Mouse (Mus musculus) thymus, adult 2 months (tissue): ENCODE measurements at regions not wholly inside any gene's neighbourhood (a gene's known extent, or its start where the extent isn't known, plus 50 kb on each side); places are given as distances from the start of the nearest gene placed in this dataset.

Experiments used
- DNase-seq: peaks from one replicate; pipeline ENCODE4 v3.0.0; 2021
- H3K27ac ChIP-seq: fragments of 200-500 bp; 2 replicates; pipeline ENCODE4 v1.5.1; 2012; ENCODE audit warnings: low read length, control low read depth; ENCODE audit not compliant: control insufficient read depth, insufficient read depth
- H3K27me3 ChIP-seq: fragments of 200-500 bp; 2 replicates; pipeline ENCODE4 v1.6.1; 2012; ENCODE audit warnings: mild to moderate bottlenecking, low read length, moderate library complexity, mixed read lengths; ENCODE audit not compliant: control insufficient read depth, insufficient read depth
- H3K36me3 ChIP-seq: fragments of 200-500 bp; 2 replicates; pipeline ENCODE4 v1.6.1; 2012; ENCODE audit warnings: mild to moderate bottlenecking, low read length, moderate library complexity; ENCODE audit not compliant: control insufficient read depth, insufficient read depth
- H3K4me1 ChIP-seq: fragments of 200-500 bp; replicated peaks from 2 replicates; pipeline ENCODE4 v1.6.1; 2012; ENCODE audit warnings: low read length; ENCODE audit not compliant: control insufficient read depth, insufficient read depth
- H3K4me3 ChIP-seq: fragments of 200-500 bp; 2 replicates; pipeline ENCODE4 v1.5.1; 2012; ENCODE audit warnings: mild to moderate bottlenecking, low read length, control low read depth, moderate library complexity; ENCODE audit not compliant: control insufficient read depth, insufficient read depth
- CTCF ChIP-seq: fragments of 200-500 bp; IDR thresholded peaks from 2 replicates; pipeline ENCODE4 v1.5.1; 2012; ENCODE audit warnings: mild to moderate bottlenecking, control low read depth, low read length, moderate library complexity, borderline replicate concordance; ENCODE audit not compliant: control insufficient read depth, poor library complexity, insufficient read depth; ENCODE audit errors: extremely low read depth
- POLR2A ChIP-seq: fragments of 200-500 bp; IDR thresholded peaks from 2 replicates; pipeline ENCODE4 v1.6.1; 2012; ENCODE audit warnings: mild to moderate bottlenecking, low read length, control low read depth, moderate library complexity; ENCODE audit not compliant: control insufficient read depth, poor library complexity, insufficient read depth; ENCODE audit errors: extremely low read depth
- WGBS: fragments of 180-500 bp; shearing (Covaris S2); methylation state at CpG from one replicate; pipeline ENCODE4 v1.1.7; 2018; 5-methylcytosine and 5-hydroxymethylcytosine counted together

DNA sequence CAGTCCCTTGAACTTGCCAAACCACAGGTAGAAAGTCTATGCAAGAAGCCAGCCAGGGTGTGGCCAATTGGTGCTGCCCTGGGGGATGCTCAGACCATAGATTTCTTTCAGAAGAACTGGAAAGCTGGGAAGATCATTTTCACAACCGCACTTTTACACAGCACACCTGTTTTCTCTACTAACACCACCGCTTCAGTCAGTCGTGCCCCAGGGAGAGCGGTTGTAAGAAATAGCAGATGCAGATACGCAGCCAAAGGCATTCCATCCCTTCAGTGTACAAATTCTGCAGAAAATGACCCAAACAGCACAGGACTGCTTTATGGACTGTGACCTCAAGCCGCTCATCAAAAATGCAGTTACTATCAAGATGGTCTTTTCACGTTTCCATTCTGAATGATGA, 134.6 kb upstream of the Cdkn3 start:
- Histone ChIP-seq H3K27ac (no peak overlapping the region), H3K4me3 (no peak overlapping the region), H3K4me1 (no peaks in the 10 kb centered on the region), H3K27me3 (no peaks in the 10 kb centered on the region), H3K36me3 (no peaks in the 10 kb centered on the region)
- no peak for TF ChIP-seq CTCF
- no peak for TF ChIP-seq POLR2A
- 96% methylated on average over 7 of the region's 7 CpGs for WGBS
- DNase-seq: no peak

- DNase-seq: no peak
- no peaks in the 10 kb centered on the region for H3K27me3 ChIP-seq
- H3K4me1 ChIP-seq: no peaks in the 10 kb centered on the region
- no peaks in the 10 kb centered on the region for H3K36me3 ChIP-seq
- TF ChIP-seq POLR2A: no peak
- no peak for TF ChIP-seq CTCF
- H3K4me3 ChIP-seq: no peak overlapping the region
- 64% methylated on average over 2 of the region's 2 CpGs for WGBS
- H3K27ac ChIP-seq: no peak overlapping the region
Measured at GRCm38 (mm10) chr14:46623645-46624044, 136.7 kb upstream of the Cdkn3 start.

DNA sequence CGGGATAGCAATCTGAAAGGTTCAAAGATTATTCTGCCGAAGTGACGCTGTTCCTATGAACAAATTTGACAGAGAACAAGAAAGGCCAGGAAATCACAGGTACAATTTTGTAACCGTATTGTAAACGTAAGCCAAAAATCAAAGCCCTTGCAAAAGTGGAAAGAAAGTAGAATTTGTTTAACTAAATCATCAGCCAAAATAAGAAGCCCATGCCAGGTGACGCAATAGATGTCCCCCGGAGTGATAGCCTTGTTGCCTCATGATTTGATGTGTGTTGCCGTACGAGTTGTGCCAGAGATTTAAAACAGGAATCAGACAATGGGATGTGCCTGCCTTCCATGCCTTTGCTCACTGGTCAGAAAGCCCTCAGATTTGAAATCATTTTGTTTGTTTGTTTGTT, 144.3 kb upstream of the Cdkn3 start:
- Histone ChIP-seq H3K4me3 (no peak overlapping the region), H3K27me3 (no peaks in the 10 kb centered on the region), H3K27ac (no peak overlapping the region), H3K4me1 (no peaks in the 10 kb centered on the region), H3K36me3 (no peaks in the 10 kb centered on the region)
- WGBS: 95% methylated on average over 9 of the region's 9 CpGs
- DNase-seq: no peak
- no peak for TF ChIP-seq CTCF
- TF ChIP-seq POLR2A: no peak

- 81% methylated on average over 4 of the region's 4 CpGs for WGBS
- DNase-seq: no peak
- Histone ChIP-seq H3K4me3 (no peak overlapping the region), H3K4me1 (no peaks in the 10 kb centered on the region), H3K36me3 (no peaks in the 10 kb centered on the region), H3K27ac (no peak overlapping the region), H3K27me3 (no peaks in the 10 kb centered on the region)
- TF ChIP-seq POLR2A: no peak
- no peak for TF ChIP-seq CTCF
Measured at GRCm38 (mm10) chr14:46614936-46615335, 145.4 kb upstream of the Cdkn3 start.

DNA sequence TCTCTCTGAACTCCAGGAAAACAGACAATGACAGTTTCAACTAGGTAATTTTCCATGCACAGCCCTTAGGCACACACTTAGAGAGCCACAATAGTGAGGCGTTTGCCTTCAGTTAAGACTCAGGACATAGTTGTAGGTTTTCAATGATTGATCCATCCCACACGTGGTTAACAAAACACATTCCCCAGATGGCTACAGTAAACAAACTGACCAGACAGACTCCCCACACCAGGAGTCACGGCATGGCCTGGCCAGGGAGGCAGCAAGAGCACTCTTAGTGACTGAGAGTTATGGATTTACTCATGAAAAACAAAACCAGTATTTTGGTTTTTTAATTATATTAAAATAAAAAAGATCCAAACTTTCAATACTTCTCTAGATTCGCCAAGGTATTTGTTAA, 146.6 kb upstream of the Cdkn3 start:
- Histone ChIP-seq H3K4me3 (no peak overlapping the region), H3K27me3 (no peaks in the 10 kb centered on the region), H3K36me3 (no peaks in the 10 kb centered on the region), H3K4me1 (no peaks in the 10 kb centered on the region), H3K27ac (no peak overlapping the region)
- no peak for DNase-seq
- WGBS: 83% methylated on average over 4 of the region's 4 CpGs
- TF ChIP-seq POLR2A: no peak
- TF ChIP-seq CTCF: no peak

DNA sequence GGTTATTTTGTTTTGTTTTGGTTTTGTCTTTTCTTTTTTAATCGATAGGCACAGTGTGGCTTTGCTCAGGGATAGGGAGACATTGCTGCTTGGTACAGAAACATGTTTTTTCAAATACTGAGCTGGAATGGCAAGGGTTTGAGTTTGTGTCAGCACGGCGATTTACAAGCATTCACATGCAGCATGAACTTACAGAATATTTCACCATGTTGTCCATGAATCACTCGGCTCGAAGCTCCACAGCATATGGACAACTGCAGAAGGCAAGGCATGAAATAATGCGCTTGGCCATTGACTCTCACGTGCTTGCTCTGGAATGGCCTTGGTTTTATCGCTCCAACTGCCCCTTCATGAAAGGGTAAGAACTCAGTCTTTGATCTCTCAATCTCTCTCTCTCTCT, 147.1 kb upstream of the Cdkn3 start:
- TF ChIP-seq POLR2A (no peak), CTCF (no peak)
- Histone ChIP-seq H3K27ac (no peak overlapping the region), H3K4me3 (no peak overlapping the region), H3K27me3 (no peaks in the 10 kb centered on the region), H3K36me3 (no peaks in the 10 kb centered on the region), H3K4me1 (no peaks in the 10 kb centered on the region)
- no peak for DNase-seq
- 92% methylated on average over 8 of the region's 8 CpGs for WGBS

GRCm38 (mm10) chr14:46612584-46612983, 147.8 kb upstream of the Cdkn3 start:
- H3K4me1 ChIP-seq: no peaks in the 10 kb centered on the region
- H3K4me3 ChIP-seq: no peak overlapping the region
- no peaks in the 10 kb centered on the region for H3K27me3 ChIP-seq
- no peak for TF ChIP-seq POLR2A
- no peak for TF ChIP-seq CTCF
- 93% methylated on average over 9 of the region's 9 CpGs for WGBS
- no peaks in the 10 kb centered on the region for H3K36me3 ChIP-seq
- DNase-seq: no peak
- H3K27ac ChIP-seq: no peak overlapping the region
